Mouse (Mus musculus) lung, embryonic 14.5 days (tissue): ENCODE results near the gene Trim59. TPM values are rescaled to one million over a fixed set of nuclear protein-coding genes. Genes with fewer than 3 reads are reported as not detected.
"Not testable (repeated sequence)": the region's sequence is repeated elsewhere in the genome, so short reads cannot be mapped to it uniquely, and the experiment has no call there.

ENCODE experiments used
- ATAC-seq: fragments of 200-750 bp; cut with Nextera tagmentation; 2 replicates; pipeline ENCODE4 v1.8.0; 2017; ENCODE audit warnings: mild to moderate bottlenecking, moderate TSS enrichment, moderate library complexity; ENCODE audit not compliant: insufficient read depth
- DNase-seq: peaks from one replicate; pipeline ENCODE4 v3.0.0-alpha.2; 2015
- H3K27ac ChIP-seq: fragments of 300-500 bp; sonication (generic); 2 replicates; pipeline ENCODE4 v1.5.1; 2014; ENCODE audit warnings: low read depth, mild to moderate bottlenecking, moderate library complexity
- H3K27me3 ChIP-seq: fragments of 300-500 bp; sonication (generic); 2 replicates; pipeline ENCODE4 v1.6.1; 2014; ENCODE audit warnings: low read length, control low read depth; ENCODE audit not compliant: insufficient read depth
- H3K36me3 ChIP-seq: fragments of 300-500 bp; sonication (generic); 2 replicates; pipeline ENCODE4 v1.6.1; 2014; ENCODE audit warnings: control low read depth; ENCODE audit not compliant: insufficient read depth
- H3K4me1 ChIP-seq: fragments of 300-500 bp; sonication (generic); 2 replicates; pipeline ENCODE4 v1.6.1; 2014; ENCODE audit warnings: antibody characterized with exemption, control low read depth; ENCODE audit not compliant: insufficient read depth
- H3K4me2 ChIP-seq: fragments of 300-500 bp; sonication (generic); 2 replicates; pipeline ENCODE4 v1.6.1; 2014; ENCODE audit warnings: mild to moderate bottlenecking
- H3K4me3 ChIP-seq: fragments of 300-500 bp; sonication (generic); 2 replicates; pipeline ENCODE4 v1.5.1; 2014; ENCODE audit warnings: low read depth, low read length
- H3K9ac ChIP-seq: fragments of 300-500 bp; sonication (generic); 2 replicates; pipeline ENCODE4 v1.6.1; 2014
- H3K9me3 ChIP-seq: fragments of 300-500 bp; sonication (generic); 2 replicates; pipeline ENCODE4 v1.6.1; 2016; ENCODE audit warnings: low read depth, low read length, control low read depth
- CTCF ChIP-seq: IDR thresholded peaks from 2 replicates; pipeline ENCODE4 v1.5.1; 2016; ENCODE audit warnings: antibody characterized with exemption, low read depth
- WGBS: fragments of 180-500 bp; shearing (Covaris S2); extraction: QIAGEN DNeasy Blood & Tissue Kit; methylation state at CpG from one replicate; pipeline ENCODE4 v1.1.7; 2014; 5-methylcytosine and 5-hydroxymethylcytosine counted together
- polyA plus RNA-seq: library from polyadenylated mRNA; unstranded; fragments of >200 nt; fragmentation: Nextera tagmentation; extraction: Ambion mirVana; gene quantifications from 2 replicates; pipeline ENCODE4 v1.2.1, GENCODE M21; 2014

Gene Trim59
- polyA plus RNA-seq, 1 experiment from 2014 or later, result 153 TPM

DNA sequence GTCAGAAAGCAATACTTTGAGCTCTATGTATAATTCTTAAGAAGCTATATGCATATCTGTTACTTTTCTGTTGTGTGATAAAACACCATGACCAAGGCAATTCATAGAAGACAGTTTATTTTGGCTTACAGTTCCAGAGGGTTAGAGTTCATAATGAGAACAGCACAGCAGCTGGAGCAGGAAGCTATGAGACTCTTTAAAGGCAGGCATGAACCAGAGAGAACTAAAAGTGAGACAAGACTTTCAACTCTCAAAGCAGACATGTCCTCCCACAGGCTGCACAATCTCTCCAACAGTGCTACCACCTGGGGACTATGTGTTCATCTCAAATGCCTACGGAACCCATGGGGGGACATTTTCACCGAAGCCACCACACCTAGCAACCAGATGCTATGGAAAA lies 4.5 kb downstream of the Trim59 start:
- H3K4me2 ChIP-seq, result peak overlapping the region; percentile 54
- H3K9ac ChIP-seq, result no peak overlapping the region
- H3K27me3 ChIP-seq, result no peaks in the 10 kb centered on the region
- H3K4me1 ChIP-seq, result no peaks in the 10 kb centered on the region
- no peak for TF ChIP-seq CTCF
- H3K4me3 ChIP-seq, result no peak overlapping the region
- no peak for DNase-seq
- peaks cover 62% of the 10 kb centered on the region for H3K36me3 ChIP-seq
- no peak overlapping the region for H3K27ac ChIP-seq
- no peak for ATAC-seq
- H3K9me3 ChIP-seq, result no peaks in the 10 kb centered on the region
- WGBS, result 92% methylated on average over 2 of the region's 2 CpGs

- H3K4me3 ChIP-seq, result no peak overlapping the region
- H3K27ac ChIP-seq, result no peak overlapping the region
- H3K4me1 ChIP-seq, result no peaks in the 10 kb centered on the region
- no peaks in the 10 kb centered on the region for H3K9me3 ChIP-seq
- no peaks in the 10 kb centered on the region for H3K27me3 ChIP-seq
- ATAC-seq (no peak), DNase-seq (no peak)
- no peak overlapping the region for H3K4me2 ChIP-seq
- no peak for TF ChIP-seq CTCF
- 91% methylated on average over 1 of the region's 1 CpGs for WGBS
- no peak overlapping the region for H3K9ac ChIP-seq
- H3K36me3 ChIP-seq, result peaks cover 84% of the 10 kb centered on the region
Observed at GRCm38 (mm10) chr3:69026133-69026783, 18.3 kb downstream of the Trim59 start.

GRCm38 (mm10) chr3:69020764-69021163 lies 23.8 kb downstream of the Trim59 start:
- Histone ChIP-seq H3K4me3 (no peak overlapping the region), H3K9me3 (no peaks in the 10 kb centered on the region), H3K4me2 (no peak overlapping the region), H3K36me3 (peaks cover 89% of the 10 kb centered on the region), H3K9ac (no peak overlapping the region), H3K27ac (no peak overlapping the region), H3K27me3 (no peaks in the 10 kb centered on the region), H3K4me1 (no peaks in the 10 kb centered on the region)
- ATAC-seq (no peak), DNase-seq (no peak)
- no peak for TF ChIP-seq CTCF

GRCm38 (mm10) chr3:69020285-69020684 lies 24.3 kb downstream of the Trim59 start:
- no peak for ATAC-seq

DNA sequence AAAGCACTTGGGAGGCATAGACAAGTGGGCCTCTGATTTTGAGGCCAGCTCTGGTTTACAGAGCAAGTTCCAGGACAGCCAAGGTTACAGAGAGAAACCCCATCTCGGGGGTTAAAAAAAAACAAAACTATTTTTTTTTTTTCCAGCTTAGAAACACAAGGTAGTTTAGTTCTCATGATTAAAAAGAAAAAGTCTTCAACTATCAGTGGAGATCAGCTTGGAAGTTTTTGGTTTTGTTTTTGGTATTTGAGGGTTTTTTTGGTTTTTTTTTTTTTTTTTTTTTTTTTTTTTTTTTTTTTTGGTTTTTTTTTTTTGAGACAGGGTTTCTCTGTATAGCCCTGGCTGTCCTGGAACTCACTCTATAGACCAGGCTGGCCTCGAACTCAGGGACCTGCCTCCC lies 25.9 kb downstream of the Trim59 start:
- not testable (repeated sequence) for DNase-seq, H3K27me3 ChIP-seq, H3K4me1 ChIP-seq, ATAC-seq, H3K9ac ChIP-seq, H3K4me3 ChIP-seq, H3K4me2 ChIP-seq, H3K27ac ChIP-seq, H3K9me3 ChIP-seq
- WGBS, result 92% methylated on average over 2 of the region's 2 CpGs
- H3K36me3 ChIP-seq, result peaks cover 84% of the 10 kb centered on the region

More at GRCm38 (mm10) chr3:69020285-69020684, 24.3 kb downstream of the Trim59 start:
- Histone ChIP-seq H3K4me2 (no peak overlapping the region), H3K27me3 (no peaks in the 10 kb centered on the region), H3K36me3 (peaks cover 85% of the 10 kb centered on the region), H3K9me3 (no peaks in the 10 kb centered on the region), H3K9ac (no peak overlapping the region), H3K27ac (no peak overlapping the region), H3K4me3 (no peak overlapping the region), H3K4me1 (no peaks in the 10 kb centered on the region)
- WGBS, result 92% methylated on average over 2 of the region's 2 CpGs
- peak; percentile 41 for TF ChIP-seq CTCF
- DNase-seq, result peak; percentile 46

GRCm38 (mm10) chr3:69017181-69017580 lies 27.4 kb downstream of the Trim59 start:
- no peak overlapping the region for H3K4me2 ChIP-seq
- 88% methylated on average over 3 of the region's 3 CpGs for WGBS
- DNase-seq (no peak), ATAC-seq (no peak)
- H3K4me1 ChIP-seq, result no peaks in the 10 kb centered on the region
- H3K27me3 ChIP-seq, result no peaks in the 10 kb centered on the region
- TF ChIP-seq CTCF, result no peak
- H3K27ac ChIP-seq, result no peak overlapping the region
- no peaks in the 10 kb centered on the region for H3K9me3 ChIP-seq
- no peak overlapping the region for H3K4me3 ChIP-seq
- peaks cover 84% of the 10 kb centered on the region for H3K36me3 ChIP-seq
- no peak overlapping the region for H3K9ac ChIP-seq

- no peak overlapping the region for H3K9ac ChIP-seq
- H3K27ac ChIP-seq, result no peak overlapping the region
- H3K36me3 ChIP-seq, result peaks cover 26% of the 10 kb centered on the region
- H3K4me3 ChIP-seq, result no peak overlapping the region
- ATAC-seq (no peak), DNase-seq (no peak)
- H3K9me3 ChIP-seq, result no peaks in the 10 kb centered on the region
- no peak overlapping the region; the same call in 1 of the 2 replicates for H3K4me2 ChIP-seq
- no peaks in the 10 kb centered on the region for H3K27me3 ChIP-seq
- H3K4me1 ChIP-seq, result peaks cover 3% of the 10 kb centered on the region; the same call in 1 of the 2 replicates
- no peak for TF ChIP-seq CTCF
- WGBS, result 64% methylated on average over 2 of the region's 2 CpGs
Observed at GRCm38 (mm10) chr3:69008873-69009272, 35.7 kb downstream of the Trim59 start.
